Mouse (Mus musculus) layer of hippocampus, adult 9-11 months (tissue): Measurements from ENCODE around the gene Fkbp11.
A peak's percentile ranks its signal among the peaks of the same experiment; 100 is the strongest.

ENCODE experiments used
- DNase-seq: peaks from one replicate; pipeline ENCODE4 v3.0.0; 2022

Fkbp11 gene

GRCm38 (mm10) chr15:98738796-98739195 is 10.8 kb upstream of the Fkbp11 start:
- DNase-seq = no peak

- no peak for DNase-seq
These were observed 9.9 kb upstream of the Fkbp11 start for GRCm38 (mm10) chr15:98737881-98738280.

DNA sequence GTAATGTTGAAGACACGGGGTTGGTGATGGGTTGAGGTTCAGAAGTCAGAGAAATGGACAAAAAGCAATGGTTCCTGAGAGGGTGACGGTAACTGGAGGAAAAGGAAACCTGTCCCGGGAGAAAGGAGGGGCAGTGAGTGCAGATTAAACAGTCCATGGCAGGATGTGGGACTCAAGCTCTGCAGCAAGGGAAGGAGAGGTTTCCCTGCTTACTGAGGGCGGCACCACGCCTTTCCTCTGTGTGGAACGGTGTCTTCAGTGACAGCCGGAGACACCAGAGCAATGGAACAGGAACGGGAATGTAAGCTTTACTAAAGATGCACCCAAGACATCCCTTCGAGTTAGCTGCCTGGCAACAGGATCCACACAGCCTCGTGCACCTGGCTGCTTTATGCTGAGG is 8.5 kb upstream of the Fkbp11 start:
- no peak for DNase-seq

DNA sequence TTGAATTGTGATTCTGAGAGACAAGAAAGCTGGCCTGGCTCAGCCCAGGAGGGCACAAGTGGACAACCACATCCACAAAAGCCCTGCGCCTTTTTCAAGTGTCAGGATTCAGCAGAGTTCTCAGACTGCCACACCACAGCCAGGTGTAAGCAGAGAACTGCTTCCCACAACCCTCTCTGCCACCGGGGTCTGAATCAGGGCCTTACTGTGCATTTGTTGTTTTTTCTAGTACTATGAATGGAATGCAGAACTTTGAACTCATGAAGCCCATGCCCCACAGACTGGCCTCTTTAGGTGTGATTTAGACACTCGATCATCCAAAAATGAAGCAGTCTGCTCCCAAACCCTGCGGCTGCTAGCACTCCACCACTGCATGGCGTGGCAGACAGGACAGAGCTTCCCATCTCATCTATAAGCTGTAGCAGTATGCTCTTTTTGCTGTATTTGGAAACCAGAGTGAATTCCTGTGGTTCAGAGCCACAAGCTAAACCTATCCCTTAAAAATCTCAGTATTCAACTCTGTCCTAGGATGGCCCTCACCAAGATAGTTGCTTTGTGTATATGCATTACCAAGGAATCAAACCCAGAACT is 6.1 kb upstream of the Fkbp11 start:
- DNase-seq = no peak

DNA sequence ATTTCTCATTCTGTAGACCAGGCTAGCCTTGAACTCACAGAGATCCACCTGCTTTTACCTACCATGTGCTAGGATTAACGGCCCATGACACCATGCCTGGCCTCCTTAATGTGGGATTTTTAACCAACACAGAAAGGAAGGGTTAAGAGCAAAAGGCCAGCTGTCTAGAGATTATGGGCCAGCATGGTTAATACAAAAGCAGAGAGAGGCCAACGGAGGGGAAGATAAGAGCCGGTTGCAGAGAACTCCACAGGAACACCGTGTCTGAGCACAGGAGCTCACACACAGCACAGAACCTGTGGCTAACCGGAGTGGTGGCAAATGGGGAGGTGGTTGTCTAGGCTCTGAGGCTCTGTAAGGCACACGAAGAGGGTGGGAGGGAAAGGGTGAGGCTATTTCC is 5.4 kb upstream of the Fkbp11 start:
- DNase-seq = no peak

DNA sequence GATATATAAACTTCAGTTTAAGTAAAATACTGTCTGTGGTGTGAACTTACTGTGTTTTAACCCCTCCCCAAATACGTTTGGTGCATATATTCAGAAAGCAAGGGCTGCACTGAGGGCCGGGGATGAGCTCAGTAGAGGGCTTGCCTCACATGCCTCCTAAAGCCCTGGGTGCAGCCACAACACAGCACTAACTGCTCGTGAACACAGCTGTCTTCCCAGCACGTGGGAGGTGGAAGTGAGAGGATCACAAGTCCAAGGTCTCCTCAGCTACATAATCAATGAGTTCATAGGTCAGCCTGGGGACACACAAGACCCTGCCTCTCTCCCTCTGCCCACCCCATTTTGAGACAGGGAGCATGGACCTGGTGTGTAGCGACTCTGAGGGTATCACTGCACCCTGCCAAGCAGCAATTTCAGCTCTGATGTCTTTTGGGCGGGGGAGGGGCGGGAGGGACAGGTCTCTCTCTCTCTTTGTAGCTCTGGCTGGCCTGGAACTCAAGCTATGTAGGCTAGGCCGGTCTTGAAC is 4.1 kb upstream of the Fkbp11 start:
- DNase-seq = no peak

DNA sequence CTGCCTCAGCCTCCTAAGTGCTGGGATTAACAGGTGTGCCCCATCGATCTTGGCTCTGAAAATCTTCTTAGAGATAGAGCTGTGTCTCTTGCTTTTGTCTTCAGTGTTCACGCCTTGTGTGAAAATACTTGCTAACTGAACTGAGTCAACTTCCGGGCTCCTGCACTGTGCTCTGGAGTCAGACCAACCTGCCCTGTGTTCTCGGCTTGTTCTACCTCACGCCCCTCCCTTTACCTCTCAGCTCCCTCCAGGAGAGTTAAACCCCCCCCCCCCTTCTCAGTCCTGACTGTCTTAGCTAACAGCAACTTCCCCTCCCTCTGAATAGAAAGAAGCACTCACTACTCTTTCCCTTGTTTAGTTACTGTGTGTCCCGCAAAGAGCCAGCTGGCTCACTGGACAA is 2.8 kb upstream of the Fkbp11 start:
- no peak for DNase-seq

- no peak for DNase-seq
These were observed 2.0 kb upstream of the Fkbp11 start for GRCm38 (mm10) chr15:98729791-98730545.

- DNase-seq = no peak
These were observed 368 bp upstream of the Fkbp11 start for GRCm38 (mm10) chr15:98728366-98728765.

- DNase-seq = no peak
These were observed 1.3 kb downstream of the Fkbp11 start for GRCm38 (mm10) chr15:98726746-98727145.

GRCm38 (mm10) chr15:98726079-98726478 is 1.9 kb downstream of the Fkbp11 start:
- no peak for DNase-seq

- no peak for DNase-seq
These were observed 3.6 kb downstream of the Fkbp11 start for GRCm38 (mm10) chr15:98724441-98724840.

- no peak for DNase-seq
These were observed 5.1 kb downstream of the Fkbp11 start for GRCm38 (mm10) chr15:98722854-98723253.

DNA sequence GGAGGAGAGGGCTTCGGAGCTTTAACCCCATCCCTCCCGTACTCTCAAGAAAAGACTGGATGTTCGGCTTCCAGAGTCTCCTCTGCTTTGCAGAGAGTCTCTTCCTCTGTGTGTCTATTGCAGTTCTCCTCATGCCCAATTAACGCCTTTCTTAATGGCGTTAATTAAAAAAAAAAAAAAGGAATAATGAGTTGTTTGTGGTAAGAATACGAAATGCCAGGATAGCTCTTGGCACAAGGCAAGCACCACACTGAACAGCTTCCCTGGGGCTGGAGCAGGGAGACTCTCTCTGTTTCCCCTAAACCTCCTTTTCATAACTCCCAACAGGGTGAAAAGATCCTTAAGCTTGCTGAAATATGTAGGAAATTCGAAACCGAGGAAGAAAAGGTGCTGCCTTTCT is 5.8 kb downstream of the Fkbp11 start:
- DNase-seq = no peak

- no peak for DNase-seq
These were observed 10.7 kb downstream of the Fkbp11 start for GRCm38 (mm10) chr15:98717301-98717700.

GRCm38 (mm10) chr15:98714230-98714652 is 13.8 kb downstream of the Fkbp11 start:
- DNase-seq = no peak

GRCm38 (mm10) chr15:98710442-98710841 is 17.6 kb downstream of the Fkbp11 start:
- no peak for DNase-seq

DNA sequence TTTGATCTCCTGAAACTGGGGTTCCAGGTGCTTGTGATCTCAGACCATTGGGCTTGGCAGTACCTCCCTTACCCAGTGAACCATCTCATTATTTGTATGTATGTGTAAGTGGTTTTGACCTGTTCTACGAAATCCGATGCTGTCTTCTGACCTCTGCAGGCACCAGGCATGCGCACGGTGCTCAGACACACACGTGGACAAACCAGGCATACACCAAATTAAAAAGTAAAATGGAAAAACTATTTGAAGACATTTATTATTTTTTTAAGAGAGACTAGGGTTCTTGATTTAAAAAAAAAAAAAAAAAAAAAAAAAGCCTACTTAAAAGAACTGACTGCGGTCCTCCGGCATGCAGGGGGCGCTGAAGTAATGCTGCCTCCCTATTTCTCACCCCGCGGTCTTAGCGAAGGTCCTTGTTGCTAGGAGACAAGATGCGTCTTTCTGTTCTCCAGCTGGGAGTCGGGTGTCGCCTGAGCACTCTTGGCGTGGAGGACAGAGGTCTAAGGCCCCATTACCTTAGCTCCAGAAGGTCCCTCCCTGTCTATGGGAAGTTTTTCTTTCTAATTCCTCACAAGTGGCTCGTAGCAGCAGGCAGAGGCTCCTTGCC is 20.1 kb downstream of the Fkbp11 start, which contains the start of gene Ccdc65:
Gene Ccdc65 (plus strand): TSS at position 442 of the 607 bp plus-strand sequence.
- DNase-seq = peak; percentile 93

- DNase-seq = no peak
These were observed 23.7 kb downstream of the Fkbp11 start for GRCm38 (mm10) chr15:98704312-98704711.

GRCm38 (mm10) chr15:98699190-98700105 is 28.6 kb downstream of the Fkbp11 start:
- DNase-seq = peak; percentile 85

DNA sequence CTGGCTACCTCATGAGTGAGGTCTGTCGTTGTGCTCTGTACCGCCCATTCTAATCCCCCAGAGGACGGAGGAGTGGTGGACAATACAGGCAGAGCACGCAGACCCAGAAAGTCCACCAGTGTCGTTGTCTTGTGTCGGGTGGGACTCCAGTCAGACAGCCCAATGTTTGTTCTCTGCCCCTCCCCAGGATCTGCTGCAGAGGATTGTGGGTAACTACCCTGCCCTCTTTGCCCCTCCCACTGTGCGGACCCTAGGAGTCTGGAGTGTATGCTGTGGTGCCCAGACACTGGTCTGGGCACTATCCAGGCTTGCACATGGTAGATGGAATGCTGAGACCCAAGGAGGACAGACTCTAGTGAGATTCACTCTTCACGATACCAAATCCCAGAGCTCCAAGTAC is 31.8 kb downstream of the Fkbp11 start:
- DNase-seq = no peak

DNA sequence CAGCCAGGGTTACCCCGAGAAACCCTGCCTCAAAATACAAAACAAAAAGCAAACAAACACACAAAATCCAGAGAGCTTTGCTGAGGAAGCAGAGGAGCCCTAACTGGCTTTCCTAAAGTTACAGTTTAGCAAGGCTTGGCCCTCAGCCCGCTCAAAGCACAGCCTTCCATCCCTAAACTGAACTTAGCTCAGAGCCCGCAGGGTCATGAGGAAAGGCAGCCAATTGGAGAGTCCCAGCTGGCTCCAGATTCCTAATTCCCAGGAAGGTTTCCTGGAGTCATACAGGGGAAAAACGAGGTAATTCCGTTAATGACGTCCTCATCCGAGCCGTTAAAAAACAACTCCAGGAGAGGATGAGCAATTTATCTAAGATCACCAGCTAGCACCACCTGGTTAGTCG is 32.3 kb downstream of the Fkbp11 start:
- no peak for DNase-seq

- no peak for DNase-seq
These were observed 35.8 kb downstream of the Fkbp11 start for GRCm38 (mm10) chr15:98692171-98692715.
